Mouse (Mus musculus): ENCODE data around the gene Krt33a.

GRCm38 (mm10) chr11:99964213-99964612 is 51.8 kb downstream of the Krt33a start:
- TF ChIP-seq CTCF (IDR thresholded peaks at IDR 0.05; ENCODE audit: low read depth, low read length) (no peak), GATA1 (IDR thresholded peaks at IDR 0.05; ENCODE audit: borderline replicate concordance, low read length) (no peak), TAL1 (conservative IDR thresholded peaks at IDR 0.05; ENCODE audit: low read depth, low read length) (no peak), POLR2AphosphoS5 (IDR thresholded peaks at IDR 0.05; ENCODE audit: insufficient replicate concordance, low read depth, low read length) (no peak), GATA2 (IDR thresholded peaks at IDR 0.05; ENCODE audit: borderline replicate concordance, low read depth, low read length) (no peak)
